ENCODE assay signal across 13 mouse cellular contexts in the genomic region with DNA sequence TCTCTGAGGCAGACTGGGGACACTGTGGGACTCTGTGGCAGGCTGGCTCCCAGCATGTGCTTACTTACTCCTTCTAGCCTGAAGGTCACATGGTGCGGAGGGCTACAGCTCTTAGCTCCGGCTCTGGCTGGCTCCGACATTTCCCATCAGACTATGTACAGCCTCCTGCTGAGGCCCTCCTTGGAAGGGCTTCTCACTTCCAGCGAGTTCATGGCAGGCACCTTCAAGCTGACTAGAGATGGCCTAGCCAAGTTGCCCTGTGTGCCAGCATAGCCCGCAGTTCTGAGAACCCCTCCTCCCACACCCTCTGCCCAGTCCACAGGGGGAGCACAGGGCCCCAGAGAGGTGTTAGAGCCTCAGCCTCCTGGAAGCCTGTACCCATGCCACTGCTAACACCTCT. TPM values are rescaled to one million over a fixed set of nuclear protein-coding genes. Genes with fewer than 3 reads are reported as not detected.
DNase-seq lines count a peak whose midpoint lies in the region; ATAC-seq lines count a peak whose summit lies in the region.
"Had no signal": no experiment of that assay in that cellular context is flagged by ENCODE, and none has a peak within 500 bp of the region (broad histone marks: within the 10 kb centered on the region; RNA-seq: fewer than 3 reads in every experiment).

No protein-coding gene starts in this region.

- no peak overlapping the region for H3K9ac ChIP-seq in hindbrain, embryonic 16.5 days (ENCODE audit: low read depth, low read length)
- H3K9ac ChIP-seq in hindbrain, embryonic 13.5 days, result no peak overlapping the region
- H3K9ac ChIP-seq: liver, embryonic 13.5 days had no signal

- H3K9me3 ChIP-seq in hindbrain, embryonic 16.5 days (ENCODE audit: control insufficient read depth, low read length), result no peaks in the 10 kb centered on the region
- no peaks in the 10 kb centered on the region for H3K9me3 ChIP-seq in hindbrain, embryonic 13.5 days
- H3K9me3 ChIP-seq: liver, embryonic 13.5 days had no signal

- peaks cover 13% of the 10 kb centered on the region for H3K4me1 ChIP-seq in hindbrain, embryonic 16.5 days (ENCODE audit: control insufficient read depth, insufficient read depth, low read depth, low read length)
- peaks cover 10% of the 10 kb centered on the region for H3K4me1 ChIP-seq in hindbrain, embryonic 13.5 days (replicated peaks)
- H3K4me1 ChIP-seq: liver, embryonic 13.5 days had no signal

- H3K27me3 ChIP-seq in hindbrain, embryonic 16.5 days (replicated peaks; ENCODE audit: control insufficient read depth, insufficient read depth, low read length), result peaks cover 3% of the 10 kb centered on the region; the same call in 1 of the 2 replicates
- peaks cover 13% of the 10 kb centered on the region; the same call in 1 of the 2 replicates for H3K27me3 ChIP-seq in hindbrain, embryonic 13.5 days

- WGBS in hindbrain, embryonic 16.5 days, result 38% methylated on average over 5 of the region's 5 CpGs
- 51% methylated on average over 5 of the region's 5 CpGs for WGBS in hindbrain, embryonic 13.5 days

- no peak overlapping the region for H3K4me3 ChIP-seq in hindbrain, embryonic 16.5 days (ENCODE audit: low read length)
- H3K4me3 ChIP-seq in hindbrain, embryonic 13.5 days, result no peak overlapping the region
- H3K4me3 ChIP-seq: liver, embryonic 13.5 days had no signal

- no peak overlapping the region for H3K4me2 ChIP-seq in hindbrain, embryonic 16.5 days (ENCODE audit: low read length)
- no peak overlapping the region for H3K4me2 ChIP-seq in hindbrain, embryonic 13.5 days
- H3K4me2 ChIP-seq: heart, embryonic 11.5 days; liver, embryonic 13.5 days had no signal

- H3K27ac ChIP-seq in hindbrain, embryonic 16.5 days (ENCODE audit: low read depth, low read length), result no peak overlapping the region
- H3K27ac ChIP-seq in hindbrain, embryonic 13.5 days, result no peak overlapping the region
- H3K27ac ChIP-seq: liver, embryonic 13.5 days had no signal

- DNase-seq in right cerebral cortex, postnatal 10 days (ENCODE audit: low spot score in 2 of 2), result peak; percentile 49 to 59
- no peak for DNase-seq in right cerebral cortex, postnatal 4 days
- DNase-seq in cerebellum, adult 9-10 months, result peak; percentile 61
- no peak for DNase-seq in testis, postnatal 10 days (ENCODE audit: low spot score)
- no peak for DNase-seq in thymus, postnatal 14 days
- DNase-seq: heart, postnatal 4 days; kidney, adult 11 months; kidney, postnatal 14 days; liver, embryonic 13.5 days had no signal

- peak; percentile 22; the same call in 1 of the 2 replicates for ATAC-seq in hindbrain, embryonic 16.5 days
- no peak; the same call in 1 of the 2 replicates for ATAC-seq in hindbrain, embryonic 13.5 days (ENCODE audit: low FRiP score)
- ATAC-seq: lung, postnatal 0 days had no signal

- H3K36me3 ChIP-seq in hindbrain, embryonic 16.5 days (ENCODE audit: control insufficient read depth, insufficient read depth, low read length), result no peaks in the 10 kb centered on the region
- no peaks in the 10 kb centered on the region for H3K36me3 ChIP-seq in hindbrain, embryonic 13.5 days
- H3K36me3 ChIP-seq: liver, embryonic 13.5 days had no signal

RNA-seq across cellular contexts. Expression of a gene that starts 19.8 kb away (rescaled TPM):
- polyA plus RNA-seq in hindbrain, embryonic 16.5 days (2015; fragmentation: Nextera tagmentation; extraction: Ambion mirVana), result not detected in 2 replicates
- not detected in 2 replicates for polyA plus RNA-seq in hindbrain, embryonic 13.5 days (2015; fragmentation: Nextera tagmentation; extraction: Ambion mirVana)

Comparison
In these comparisons a context has a peak if more than half of its experiments do, and no peak if none do; other contexts are left out.
1. DNase-seq: peak in right cerebral cortex, postnatal 10 days (2 of 2) and cerebellum, adult 9-10 months (single experiment); none in right cerebral cortex, postnatal 4 days (single experiment), testis, postnatal 10 days (single experiment) and thymus, postnatal 14 days (single experiment).